Mouse (Mus musculus) heart, embryonic 12.5 days (tissue): ENCODE measurements around the gene Ppp1r15a. TPM values are rescaled to one million over a fixed set of nuclear protein-coding genes. Genes with fewer than 3 reads are reported as not detected.

Experiments used
- ATAC-seq: fragments of 200-750 bp; cut with Nextera tagmentation; 2 replicates; pipeline ENCODE4 v1.8.0; 2017; ENCODE audit warnings: moderate TSS enrichment, moderate library complexity; ENCODE audit not compliant: insufficient number of reproducible peaks, low FRiP score
- H3K27ac ChIP-seq: fragments of 300-500 bp; sonication (generic); 2 replicates; pipeline ENCODE4 v1.5.1; 2016; ENCODE audit warnings: mild to moderate bottlenecking, moderate library complexity; ENCODE audit not compliant: poor library complexity, severe bottlenecking
- H3K27me3 ChIP-seq: fragments of 300-500 bp; sonication (generic); replicated peaks from 2 replicates; pipeline ENCODE4 v1.6.1; 2016; ENCODE audit warnings: mild to moderate bottlenecking, moderate library complexity
- H3K36me3 ChIP-seq: fragments of 300-500 bp; sonication (generic); 2 replicates; pipeline ENCODE4 v1.6.1; 2016; ENCODE audit warnings: mild to moderate bottlenecking, moderate library complexity
- H3K4me1 ChIP-seq: fragments of 300-500 bp; sonication (generic); replicated peaks from 2 replicates; pipeline ENCODE4 v1.6.1; 2016; ENCODE audit warnings: mild to moderate bottlenecking
- H3K4me2 ChIP-seq: fragments of 300-500 bp; sonication (generic); 2 replicates; pipeline ENCODE4 v1.6.1; 2016; ENCODE audit warnings: mild to moderate bottlenecking, moderate library complexity
- H3K4me3 ChIP-seq: fragments of 300-500 bp; sonication (generic); 2 replicates; pipeline ENCODE4 v1.5.1; 2016; ENCODE audit warnings: mild to moderate bottlenecking
- H3K9ac ChIP-seq: fragments of 300-500 bp; sonication (generic); 2 replicates; pipeline ENCODE4 v1.6.1; 2016; ENCODE audit warnings: mild to moderate bottlenecking, moderate library complexity
- H3K9me3 ChIP-seq: fragments of 300-500 bp; sonication (generic); replicated peaks from 2 replicates; pipeline ENCODE4 v1.6.1; 2016; ENCODE audit warnings: mild to moderate bottlenecking, moderate library complexity
- WGBS: fragments of 180-500 bp; shearing (Covaris S2); methylation state at CpG from one replicate; pipeline ENCODE4 v1.1.7; 2016; 5-methylcytosine and 5-hydroxymethylcytosine counted together
- polyA plus RNA-seq: library from polyadenylated mRNA; unstranded; fragments of >200 nt; fragmentation: Nextera tagmentation; extraction: Ambion mirVana; gene quantifications from 2 replicates; pipeline ENCODE4 v1.2.1, GENCODE M21; 2016

Ppp1r15a gene
- polyA plus RNA-seq, 1 experiment from 2014 or later: 33.7 TPM

DNA sequence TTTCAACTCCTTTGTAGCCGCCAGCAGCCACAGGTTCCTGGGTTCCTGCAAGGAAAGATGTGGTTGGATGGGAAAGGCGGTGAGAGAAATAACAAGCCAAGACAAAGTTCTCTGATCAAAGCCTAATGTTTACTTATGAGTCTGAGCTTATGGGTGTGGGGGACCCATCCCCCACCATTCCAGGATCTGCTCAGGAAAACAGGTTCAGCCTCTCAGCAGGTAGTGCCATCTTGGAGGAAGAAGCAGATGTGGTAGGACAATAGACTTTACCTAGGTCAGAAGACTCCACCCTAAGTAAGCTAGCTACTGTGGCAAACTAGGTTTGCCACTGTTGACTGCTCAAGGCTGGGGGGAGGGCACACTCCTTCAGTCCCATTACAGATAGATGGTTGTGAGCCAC lies 38.7 kb upstream of the Ppp1r15a start:
- no peak for ATAC-seq
- Histone ChIP-seq H3K9ac (no peak overlapping the region), H3K4me1 (peaks cover 26% of the 10 kb centered on the region), H3K36me3 (no peaks in the 10 kb centered on the region), H3K27me3 (no peaks in the 10 kb centered on the region), H3K9me3 (no peaks in the 10 kb centered on the region), H3K27ac (no peak overlapping the region), H3K4me2 (no peak overlapping the region), H3K4me3 (no peak overlapping the region)
- WGBS: 66% methylated on average over 2 of the region's 2 CpGs

GRCm38 (mm10) chr7:45561624-45562520 lies 35.8 kb upstream of the Ppp1r15a start:
- H3K4me2 ChIP-seq: peak overlapping the region; percentile 43
- H3K4me3 ChIP-seq: no peak overlapping the region
- H3K36me3 ChIP-seq: no peaks in the 10 kb centered on the region
- no peaks in the 10 kb centered on the region for H3K27me3 ChIP-seq
- peaks cover 9% of the 10 kb centered on the region for H3K4me1 ChIP-seq
- ATAC-seq: peak; percentile 20; the same call in 1 of the 2 replicates
- H3K9me3 ChIP-seq: no peaks in the 10 kb centered on the region
- 48% methylated on average over 12 of the region's 12 CpGs for WGBS
- no peak overlapping the region for H3K27ac ChIP-seq
- peak overlapping the region; percentile 43; the same call in 1 of the 2 replicates for H3K9ac ChIP-seq

- ATAC-seq: no peak
- 23% methylated on average over 17 of the region's 17 CpGs for WGBS
- Histone ChIP-seq H3K4me2 (peak overlapping the region; percentile 43), H3K4me1 (peaks cover 10% of the 10 kb centered on the region), H3K36me3 (no peaks in the 10 kb centered on the region), H3K9ac (no peak overlapping the region), H3K27me3 (no peaks in the 10 kb centered on the region), H3K9me3 (no peaks in the 10 kb centered on the region), H3K4me3 (no peak overlapping the region), H3K27ac (no peak overlapping the region)
These were observed 35.0 kb upstream of the Ppp1r15a start for GRCm38 (mm10) chr7:45560843-45561623.

GRCm38 (mm10) chr7:45560241-45560640 lies 34.2 kb upstream of the Ppp1r15a start:
- no peak for ATAC-seq
- 73% methylated on average over 7 of the region's 7 CpGs for WGBS
- no peak overlapping the region for H3K4me2 ChIP-seq
- H3K4me3 ChIP-seq: no peak overlapping the region
- H3K27ac ChIP-seq: no peak overlapping the region
- no peak overlapping the region for H3K9ac ChIP-seq
- H3K36me3 ChIP-seq: no peaks in the 10 kb centered on the region
- H3K27me3 ChIP-seq: no peaks in the 10 kb centered on the region
- H3K4me1 ChIP-seq: peaks cover 12% of the 10 kb centered on the region
- H3K9me3 ChIP-seq: no peaks in the 10 kb centered on the region

- Histone ChIP-seq H3K4me2 (no peak overlapping the region), H3K9me3 (no peaks in the 10 kb centered on the region), H3K27me3 (0 out of 2 replicates have a peak, but pooled peaks cover 3% of the 10 kb centered on the region), H3K4me3 (no peak overlapping the region), H3K9ac (peak overlapping the region; percentile 43; the same call in 1 of the 2 replicates), H3K36me3 (no peaks in the 10 kb centered on the region), H3K4me1 (peaks cover 12% of the 10 kb centered on the region), H3K27ac (no peak overlapping the region)
- WGBS: 43% methylated on average over 5 of the region's 6 CpGs
- no peak for ATAC-seq
These were observed 32.8 kb upstream of the Ppp1r15a start for GRCm38 (mm10) chr7:45558907-45559306.

- 19% methylated on average over 8 of the region's 8 CpGs for WGBS
- ATAC-seq: no peak
- no peak overlapping the region for H3K9ac ChIP-seq
- no peak overlapping the region for H3K4me2 ChIP-seq
- H3K9me3 ChIP-seq: no peaks in the 10 kb centered on the region
- H3K4me1 ChIP-seq: peaks cover 13% of the 10 kb centered on the region; the same call in 1 of the 2 replicates
- H3K27me3 ChIP-seq: 0 out of 2 replicates have a peak, but pooled peaks cover 3% of the 10 kb centered on the region
- no peaks in the 10 kb centered on the region for H3K36me3 ChIP-seq
- H3K4me3 ChIP-seq: no peak overlapping the region
- H3K27ac ChIP-seq: no peak overlapping the region
These were observed 29.7 kb upstream of the Ppp1r15a start for GRCm38 (mm10) chr7:45555787-45556186.

- no peak within 1 kb of the TSS for H3K27ac ChIP-seq
- H3K27me3 ChIP-seq: 0 out of 2 replicates have a peak, but pooled peaks cover 3% of the 10 kb centered on the region
- no peak for ATAC-seq
- H3K36me3 ChIP-seq: no peaks in the 10 kb centered on the region
- H3K9ac ChIP-seq: 0 out of 2 replicates have a peak within 1 kb of the TSS, but pooled peaks have one; percentile 32
- H3K9me3 ChIP-seq: no peaks in the 10 kb centered on the region
- no peak within 1 kb of the TSS for H3K4me3 ChIP-seq
- 45% methylated on average over 8 of the region's 8 CpGs for WGBS
- no peak within 1 kb of the TSS for H3K4me2 ChIP-seq
- peaks cover 14% of the 10 kb centered on the region; the same call in 1 of the 2 replicates for H3K4me1 ChIP-seq
These were observed 28.7 kb upstream of the Ppp1r15a start, which contains the start of gene Hsd17b14 for GRCm38 (mm10) chr7:45554744-45555143. Gene Hsd17b14 (plus strand): TSS chr7:45554893.

DNA sequence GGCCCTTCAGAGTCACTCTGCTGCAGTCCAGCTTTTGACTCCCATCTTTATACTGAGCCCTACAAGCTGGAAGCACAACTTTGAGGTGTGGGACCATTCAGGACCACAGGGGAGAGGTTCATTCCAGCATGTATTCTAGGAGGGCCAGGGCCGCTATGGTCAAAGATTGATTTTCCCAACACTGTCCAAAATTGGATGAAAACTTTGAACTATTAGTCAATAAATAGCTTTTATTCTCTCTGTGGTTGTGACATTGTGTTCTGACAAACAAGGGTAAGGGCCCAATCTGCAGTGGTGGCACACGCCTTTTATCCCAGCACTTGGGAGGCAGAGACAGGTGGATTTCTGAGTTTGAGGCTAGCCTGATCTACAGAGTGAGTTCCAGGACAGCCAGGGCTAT lies 27.9 kb upstream of the Ppp1r15a start:
- 86% methylated on average over 2 of the region's 2 CpGs for WGBS
- Histone ChIP-seq H3K4me2 (no peak overlapping the region), H3K4me3 (no peak overlapping the region), H3K4me1 (peaks cover 14% of the 10 kb centered on the region; the same call in 1 of the 2 replicates), H3K9me3 (no peaks in the 10 kb centered on the region), H3K27me3 (0 out of 2 replicates have a peak, but pooled peaks cover 3% of the 10 kb centered on the region), H3K9ac (no peak overlapping the region), H3K36me3 (no peaks in the 10 kb centered on the region), H3K27ac (no peak overlapping the region)
- ATAC-seq: no peak

DNA sequence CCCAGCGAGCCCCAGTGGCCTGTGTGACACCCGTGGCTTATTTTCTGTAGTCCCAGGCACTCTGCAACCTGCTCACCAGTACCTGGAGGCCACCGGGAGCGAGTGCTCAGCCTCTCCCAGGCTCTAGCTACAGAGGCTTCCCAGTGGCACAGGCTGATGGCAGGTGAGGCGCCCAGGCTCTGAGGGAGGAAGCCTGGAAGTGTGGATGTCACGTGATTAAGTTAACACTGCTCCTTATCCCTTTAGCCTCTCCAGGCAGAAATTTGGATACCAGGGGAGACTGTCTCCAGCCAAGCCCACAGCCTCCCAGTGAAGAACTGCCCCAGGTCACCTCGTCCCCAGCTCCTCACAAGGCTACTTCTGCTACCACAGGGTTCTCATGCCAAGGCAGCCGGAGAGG lies 27.5 kb upstream of the Ppp1r15a start:
- 50% methylated on average over 8 of the region's 8 CpGs for WGBS

GRCm38 (mm10) chr7:45551512-45551883 lies 25.4 kb upstream of the Ppp1r15a start:
- Histone ChIP-seq H3K4me2 (no peak overlapping the region), H3K4me3 (no peak overlapping the region), H3K4me1 (0 out of 2 replicates have a peak, but pooled peaks cover 14% of the 10 kb centered on the region), H3K27me3 (0 out of 2 replicates have a peak, but pooled peaks cover 3% of the 10 kb centered on the region), H3K9me3 (no peaks in the 10 kb centered on the region), H3K36me3 (no peaks in the 10 kb centered on the region), H3K9ac (no peak overlapping the region), H3K27ac (no peak overlapping the region)
- ATAC-seq: no peak
- 73% methylated on average over 8 of the region's 8 CpGs for WGBS

More for the DNA sequence above, 27.5 kb upstream of the Ppp1r15a start:
- no peak overlapping the region for H3K4me2 ChIP-seq
- no peak overlapping the region for H3K9ac ChIP-seq
- no peak; the same call in 1 of the 2 replicates for ATAC-seq
- H3K9me3 ChIP-seq: no peaks in the 10 kb centered on the region
- no peaks in the 10 kb centered on the region for H3K36me3 ChIP-seq
- H3K27ac ChIP-seq: no peak overlapping the region
- 0 out of 2 replicates have a peak, but pooled peaks cover 3% of the 10 kb centered on the region for H3K27me3 ChIP-seq
- no peak overlapping the region for H3K4me3 ChIP-seq
- 0 out of 2 replicates have a peak, but pooled peaks cover 14% of the 10 kb centered on the region for H3K4me1 ChIP-seq
